Mouse (Mus musculus) megakaryocyte, embryonic 14.5 days (primary cell): ENCODE results near the gene Ddx25.

ENCODE experiments used
- FLI1 ChIP-seq: IDR thresholded peaks from 2 replicates; pipeline ENCODE4 v1.6.1; 2012; ENCODE audit warnings: low read length, inconsistent platforms, mixed read lengths
- GATA1 ChIP-seq: IDR thresholded peaks from 3 replicates; pipeline ENCODE4 v1.6.1; 2012; ENCODE audit warnings: mixed read lengths, low read length, inconsistent platforms, borderline replicate concordance

DNA sequence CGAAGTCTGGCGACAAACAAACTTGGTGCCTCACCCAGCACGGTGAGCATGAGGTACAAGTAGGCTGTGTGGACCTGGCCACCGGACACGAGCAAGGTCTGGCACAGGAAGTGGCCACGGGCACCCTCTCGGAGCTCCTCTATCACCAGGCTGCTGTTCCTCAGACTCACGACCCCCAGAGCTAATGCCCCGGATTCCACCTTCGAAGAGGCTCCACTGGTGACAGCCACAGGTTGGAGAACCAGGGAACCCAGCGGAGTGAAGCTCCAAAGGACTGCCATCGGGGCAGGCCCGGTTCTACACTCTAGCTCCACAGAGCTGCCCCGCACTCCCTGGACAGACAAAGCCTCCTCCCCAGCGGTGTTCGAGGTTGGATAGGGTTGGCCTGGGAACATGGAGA is 41.6 kb downstream of the Ddx25 start:
- TF ChIP-seq GATA1, result no peak
- TF ChIP-seq FLI1, result no peak
